ENCODE assay signal across 22 mouse cellular contexts in the genomic region with DNA sequence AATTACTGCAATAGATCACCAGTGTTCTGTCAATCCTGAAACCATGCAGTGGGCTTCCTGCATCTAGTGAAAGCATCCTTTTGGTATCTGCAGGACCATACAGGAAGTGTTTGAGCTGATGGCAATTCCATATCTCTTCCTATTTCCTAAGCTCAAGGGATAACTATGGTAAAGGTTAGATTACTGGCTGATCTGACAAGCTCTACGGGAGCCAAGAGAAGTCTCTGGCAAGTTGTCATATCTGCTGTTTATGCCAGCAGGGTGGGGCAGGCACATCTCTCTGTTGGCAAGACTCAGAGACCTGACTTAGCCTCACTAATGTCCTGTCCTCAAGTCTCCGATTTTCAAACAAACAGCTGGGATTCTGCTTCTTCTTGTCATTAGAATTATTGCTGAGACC. TPM values are rescaled to one million over a fixed set of nuclear protein-coding genes. Genes with fewer than 3 reads are reported as not detected.
DNase-seq lines count a peak whose midpoint lies in the region; ATAC-seq and TF ChIP-seq lines count a peak whose summit lies in the region.
"Had no signal": no experiment of that assay in that cellular context is flagged by ENCODE, and none has a peak within 500 bp of the region (broad histone marks: within the 10 kb centered on the region; RNA-seq: fewer than 3 reads in every experiment).

No protein-coding gene starts in this region.

- TF ChIP-seq EP300 in liver, embryonic 14.5 days (IDR thresholded peaks at IDR 0.05; ENCODE audit: low read depth): no peak

- no peak for TF ChIP-seq CTCF in liver, embryonic 14.5 days (IDR thresholded peaks at IDR 0.05; ENCODE audit: low read depth)

- WGBS in heart, embryonic 11.5 days (ENCODE audit: insufficient replicate concordance): 47% methylated on average over 2 of the region's 2 CpGs
- WGBS in liver, embryonic 14.5 days (ENCODE audit: insufficient replicate concordance): 26% methylated on average over 2 of the region's 2 CpGs
- 86% methylated on average over 2 of the region's 2 CpGs for WGBS in midbrain, embryonic 15.5 days

- no peak overlapping the region for H3K4me2 ChIP-seq in heart, embryonic 11.5 days
- peak overlapping the region; percentile 6; the same call in 1 of the 2 replicates for H3K4me2 ChIP-seq in liver, embryonic 14.5 days (ENCODE audit: low read depth)
- H3K4me2 ChIP-seq in midbrain, embryonic 15.5 days: no peak overlapping the region
- H3K4me2 ChIP-seq: hindbrain, embryonic 13.5 days; intestine, embryonic 15.5 days; kidney, embryonic 15.5 days; lung, embryonic 14.5 days; midbrain, embryonic 11.5 days; stomach, embryonic 15.5 days had no signal

- H3K27ac ChIP-seq in heart, embryonic 11.5 days (ENCODE audit: low read depth, low read length): no peak overlapping the region
- no peak overlapping the region for H3K27ac ChIP-seq in liver, embryonic 14.5 days
- H3K27ac ChIP-seq in midbrain, embryonic 15.5 days: no peak overlapping the region
- H3K27ac ChIP-seq: hindbrain, embryonic 13.5 days; intestine, embryonic 15.5 days; stomach, embryonic 15.5 days had no signal

- H3K36me3 ChIP-seq in heart, embryonic 11.5 days (ENCODE audit: control insufficient read depth, insufficient read depth, low read length): no peaks in the 10 kb centered on the region
- no peaks in the 10 kb centered on the region for H3K36me3 ChIP-seq in liver, embryonic 14.5 days (replicated peaks; ENCODE audit: control insufficient read depth, insufficient read depth, low read depth)
- no peaks in the 10 kb centered on the region for H3K36me3 ChIP-seq in midbrain, embryonic 15.5 days (replicated peaks)
- H3K36me3 ChIP-seq: hindbrain, embryonic 13.5 days; intestine, embryonic 15.5 days; kidney, embryonic 15.5 days; stomach, embryonic 15.5 days had no signal

- H3K9ac ChIP-seq in heart, embryonic 11.5 days (ENCODE audit: low read depth, low read length): no peak overlapping the region
- no peak overlapping the region for H3K9ac ChIP-seq in liver, embryonic 14.5 days (replicated peaks)
- H3K9ac ChIP-seq in midbrain, embryonic 15.5 days: no peak overlapping the region
- H3K9ac ChIP-seq: forebrain, postnatal 0 days; hindbrain, embryonic 13.5 days; intestine, embryonic 15.5 days; kidney, embryonic 15.5 days; lung, embryonic 14.5 days; stomach, embryonic 15.5 days had no signal

- H3K27me3 ChIP-seq in heart, embryonic 11.5 days (ENCODE audit: control insufficient read depth, insufficient read depth, low read length): no peaks in the 10 kb centered on the region
- H3K27me3 ChIP-seq in liver, embryonic 14.5 days (ENCODE audit: control insufficient read depth, insufficient read depth, low read length): no peaks in the 10 kb centered on the region
- no peaks in the 10 kb centered on the region for H3K27me3 ChIP-seq in midbrain, embryonic 15.5 days (replicated peaks)
- H3K27me3 ChIP-seq: hindbrain, embryonic 13.5 days; intestine, embryonic 15.5 days; kidney, embryonic 15.5 days; stomach, embryonic 15.5 days had no signal

- H3K4me3 ChIP-seq in heart, embryonic 11.5 days (ENCODE audit: low read depth, low read length): no peak overlapping the region
- no peak overlapping the region for H3K4me3 ChIP-seq in liver, embryonic 14.5 days (ENCODE audit: insufficient read depth in 1 of 2, low read depth in 2 of 2, low read length in 2 of 2)
- H3K4me3 ChIP-seq in midbrain, embryonic 15.5 days: no peak overlapping the region
- H3K4me3 ChIP-seq: hindbrain, embryonic 13.5 days; intestine, embryonic 15.5 days; kidney, embryonic 15.5 days; stomach, embryonic 15.5 days had no signal

- no peak for ATAC-seq in heart, embryonic 11.5 days (replicated peaks; ENCODE audit: insufficient number of reproducible peaks, low FRiP score, low TSS enrichment)
- peak; percentile 27; the same call in 1 of the 2 replicates for ATAC-seq in liver, embryonic 14.5 days (ENCODE audit: insufficient read depth)
- ATAC-seq in midbrain, embryonic 15.5 days (replicated peaks): no peak
- ATAC-seq: forebrain, postnatal 0 days; intestine, embryonic 15.5 days; Patski had no signal

- peak; percentile 89 for DNase-seq in heart, adult 11 months
- peak; percentile 30 for DNase-seq in c-Kit-negative CD71-positive TER-119-positive erythroid progenitor cells, embryonic 14.5 days (ENCODE audit: low read depth, low spot score)
- DNase-seq in cerebellum, postnatal 10 days: peak; percentile 22 to 30
- DNase-seq in liver, embryonic 14.5 days (ENCODE audit: low read depth in 3 of 3, low spot score in 3 of 3): peak in 2 of 3 experiments; percentile 48 to 51
- DNase-seq in kidney, postnatal 4 days: no peak
- DNase-seq in right cerebral cortex, adult 18-20 months: no peak
- DNase-seq: forebrain, postnatal 0 days; gastrocnemius, postnatal 14 days; heart, postnatal 10 days; left cerebral cortex, postnatal 4 days; lung, embryonic 14.5 days; lung, postnatal 4 days had no signal

- H3K9me3 ChIP-seq in heart, embryonic 11.5 days (replicated peaks; ENCODE audit: control insufficient read depth, low read length): no peaks in the 10 kb centered on the region
- H3K9me3 ChIP-seq in liver, embryonic 14.5 days (ENCODE audit: control insufficient read depth, low read length): no peaks in the 10 kb centered on the region
- no peaks in the 10 kb centered on the region for H3K9me3 ChIP-seq in midbrain, embryonic 15.5 days
- H3K9me3 ChIP-seq: hindbrain, embryonic 13.5 days; intestine, embryonic 15.5 days; kidney, embryonic 15.5 days; stomach, embryonic 15.5 days had no signal

- no peaks in the 10 kb centered on the region for H3K4me1 ChIP-seq in heart, embryonic 11.5 days (ENCODE audit: control insufficient read depth, insufficient read depth, low read length)
- peaks cover 24 to 25% of the 10 kb centered on the region in 2 experiments for H3K4me1 ChIP-seq in liver, embryonic 14.5 days (replicated peaks; ENCODE audit: control insufficient read depth in 2 of 2, insufficient read depth in 2 of 2, low read length in 1 of 2)
- no peaks in the 10 kb centered on the region for H3K4me1 ChIP-seq in midbrain, embryonic 15.5 days
- H3K4me1 ChIP-seq: hindbrain, embryonic 13.5 days; intestine, embryonic 15.5 days; kidney, embryonic 15.5 days; stomach, embryonic 15.5 days had no signal

RNA-seq across cellular contexts. Expression of a gene that starts 17.2 kb away (rescaled TPM):
- polyA plus RNA-seq in heart, embryonic 11.5 days (2014; fragmentation: Nextera tagmentation; extraction: Ambion mirVana): 19.5 and 30.3 TPM in 2 replicates
- 149 and 162 TPM in 2 replicates for polyA plus RNA-seq in liver, embryonic 14.5 days (2012; rRNA removed)
- 129 and 131 TPM in 2 replicates for polyA plus RNA-seq in liver, embryonic 14.5 days (2014; fragmentation: Nextera tagmentation; extraction: Ambion mirVana)
- polyA plus RNA-seq in midbrain, embryonic 15.5 days (2015; fragmentation: Nextera tagmentation; extraction: Ambion mirVana): 0.32 and 0.44 TPM in 2 replicates
- polyA plus RNA-seq: Patski had no signal

RNA-seq across cellular contexts. Expression of a gene that starts 31.6 kb away (rescaled TPM):
- polyA plus RNA-seq in heart, embryonic 11.5 days (2014; fragmentation: Nextera tagmentation; extraction: Ambion mirVana): not detected in 2 replicates
- polyA plus RNA-seq in liver, embryonic 14.5 days (2012; rRNA removed): not detected in 2 replicates
- polyA plus RNA-seq in liver, embryonic 14.5 days (2014; fragmentation: Nextera tagmentation; extraction: Ambion mirVana): not detected in 2 replicates
- polyA plus RNA-seq in midbrain, embryonic 15.5 days (2015; fragmentation: Nextera tagmentation; extraction: Ambion mirVana): not detected in 2 replicates
- polyA plus RNA-seq: embryonic facial prominence, embryonic 11.5 days; hindbrain, embryonic 13.5 days; intestine, embryonic 15.5 days; lung, embryonic 14.5 days; midbrain, embryonic 11.5 days had no signal

RNA-seq across cellular contexts. Expression of a gene that starts 45.9 kb away (rescaled TPM):
- polyA plus RNA-seq in heart, embryonic 11.5 days (2014; fragmentation: Nextera tagmentation; extraction: Ambion mirVana): 36.0 and 37.6 TPM in 2 replicates
- polyA plus RNA-seq in liver, embryonic 14.5 days (2012; rRNA removed): 26.9 and 38.1 TPM in 2 replicates
- 45.1 and 46.4 TPM in 2 replicates for polyA plus RNA-seq in liver, embryonic 14.5 days (2014; fragmentation: Nextera tagmentation; extraction: Ambion mirVana)
- polyA plus RNA-seq in midbrain, embryonic 15.5 days (2015; fragmentation: Nextera tagmentation; extraction: Ambion mirVana): 77.7 and 79.4 TPM in 2 replicates

RNA-seq across cellular contexts. Expression of a gene that starts 55.5 kb away (rescaled TPM):
- polyA plus RNA-seq in heart, embryonic 11.5 days (2014; fragmentation: Nextera tagmentation; extraction: Ambion mirVana): not detected in 2 replicates
- 0.02 TPM in 1 of 2 replicates, not detected in the other for polyA plus RNA-seq in liver, embryonic 14.5 days (2012; rRNA removed)
- not detected in 2 replicates for polyA plus RNA-seq in liver, embryonic 14.5 days (2014; fragmentation: Nextera tagmentation; extraction: Ambion mirVana)
- not detected in 2 replicates for polyA plus RNA-seq in midbrain, embryonic 15.5 days (2015; fragmentation: Nextera tagmentation; extraction: Ambion mirVana)
- polyA plus RNA-seq: embryonic facial prominence, embryonic 11.5 days; forebrain, postnatal 0 days; hindbrain, embryonic 13.5 days; lung, embryonic 14.5 days; midbrain, embryonic 11.5 days; neural tube, embryonic 14.5 days; Patski had no signal

Comparison
In these comparisons a context has a peak if more than half of its experiments do, and no peak if none do; other contexts are left out.
1. DNase-seq: peak in heart, adult 11 months (single experiment), c-Kit-negative CD71-positive TER-119-positive erythroid progenitor cells, embryonic 14.5 days (single experiment), cerebellum, postnatal 10 days (2 of 2) and liver, embryonic 14.5 days (2 of 3); none in kidney, postnatal 4 days (0 of 2) and right cerebral cortex, adult 18-20 months (single experiment).
2. RNA of a gene that starts 17.2 kb away (polyA plus RNA-seq): 129 to 162 TPM in liver, embryonic 14.5 days and 19.5 to 30.3 TPM in heart, embryonic 11.5 days; 0.32 to 0.44 TPM in midbrain, embryonic 15.5 days; every median in the first group is over 10 times any median in the second.